In genomic region chr17:29183162-29183561, GRCm38 (mm10) we compare ENCODE assay signal across 15 mouse cellular contexts. TPM values are rescaled to one million over a fixed set of nuclear protein-coding genes. Genes with fewer than 3 reads are reported as not detected.
"Had no signal": no experiment of that assay in that cellular context is flagged by ENCODE, and none has a peak within 500 bp of the region (broad histone marks: within the 10 kb centered on the region; RNA-seq: fewer than 3 reads in every experiment).

No protein-coding gene starts in this region.

- H3K4me3 ChIP-seq: layer of hippocampus, adult 2 months; limb, embryonic 13.5 days; myocyte; neural tube, embryonic 15.5 days had no signal

- H3K9ac ChIP-seq: limb, embryonic 13.5 days; liver, embryonic 14.5 days; neural tube, embryonic 15.5 days had no signal

- DNase-seq: kidney, adult 18-20 months; kidney, postnatal 10 days; kidney, postnatal 4 days; left cerebral cortex, postnatal 4 days; lung, adult 18-20 months; midbrain, embryonic 14.5 days; right cerebral cortex, adult 18-20 months; thymus, postnatal 14 days had no signal

- H3K4me2 ChIP-seq: limb, embryonic 13.5 days; neural tube, embryonic 15.5 days had no signal

- H3K9me3 ChIP-seq: limb, embryonic 13.5 days; neural tube, embryonic 15.5 days had no signal

- H3K27me3 ChIP-seq: limb, embryonic 13.5 days; neural tube, embryonic 15.5 days had no signal

- H3K36me3 ChIP-seq: limb, embryonic 13.5 days; neural tube, embryonic 15.5 days had no signal

- H3K27ac ChIP-seq: layer of hippocampus, adult 2 months; limb, embryonic 13.5 days; liver, embryonic 14.5 days; neural tube, embryonic 15.5 days; stomach, postnatal 0 days had no signal

RNA-seq across cellular contexts. Expression of gene Cpne5, which starts 54.8 kb away (rescaled TPM):
- polyA plus RNA-seq: liver, adult 2 months had no signal
